Mouse (Mus musculus) liver, adult 2 months (tissue): ENCODE measurements around the gene Slc35a3. TPM values are rescaled to one million over a fixed set of nuclear protein-coding genes. Genes with fewer than 3 reads are reported as not detected.

ENCODE experiments used
- DNase-seq: peaks from one replicate; pipeline ENCODE4 v3.0.0-alpha.2; 2011; ENCODE audit warnings: low read depth, low spot score; ENCODE audit errors: extremely low read depth
- H3K27ac ChIP-seq: fragments of 200-500 bp; replicated peaks from 2 replicates; pipeline ENCODE4 v1.5.1; 2012; ENCODE audit warnings: low read depth, mild to moderate bottlenecking, control low read depth, inconsistent platforms, low read length; ENCODE audit not compliant: insufficient read depth
- H3K27me3 ChIP-seq: fragments of 200-500 bp; 2 replicates; pipeline ENCODE4 v1.6.1; 2012; ENCODE audit warnings: mild to moderate bottlenecking, moderate library complexity, low read length, inconsistent platforms; ENCODE audit not compliant: control insufficient read depth, insufficient read depth
- H3K36me3 ChIP-seq: fragments of 200-500 bp; 2 replicates; pipeline ENCODE4 v1.6.1; 2012; ENCODE audit warnings: low read length, inconsistent platforms; ENCODE audit not compliant: control insufficient read depth, insufficient read depth
- H3K4me1 ChIP-seq: fragments of 200-500 bp; 2 replicates; pipeline ENCODE4 v1.6.1; 2011; ENCODE audit warnings: low read length; ENCODE audit not compliant: control insufficient read depth, insufficient read depth
- H3K4me3 ChIP-seq: fragments of 200-500 bp; 2 replicates; pipeline ENCODE4 v1.5.1; 2011; ENCODE audit warnings: low read depth, mild to moderate bottlenecking, control low read depth, low read length, moderate library complexity; ENCODE audit not compliant: insufficient read depth
- H3K79me2 ChIP-seq: fragments of 200-500 bp; 2 replicates; pipeline ENCODE4 v1.6.1; 2012; ENCODE audit warnings: inconsistent platforms, mild to moderate bottlenecking, low read length, moderate library complexity; ENCODE audit not compliant: control insufficient read depth, insufficient read depth
- H3K9ac ChIP-seq: fragments of 200-500 bp; 2 replicates; pipeline ENCODE4 v1.6.1; 2012; ENCODE audit warnings: low read depth, mild to moderate bottlenecking, control low read depth, inconsistent platforms, low read length
- CTCF ChIP-seq: fragments of 200-500 bp; IDR thresholded peaks from 2 replicates; pipeline ENCODE4 v1.5.1; 2011; ENCODE audit warnings: low read depth, low read length, control low read depth
- POLR2A ChIP-seq: fragments of 200-500 bp; IDR thresholded peaks from 2 replicates; pipeline ENCODE4 v1.6.1; 2011; ENCODE audit warnings: low read length, control low read depth; ENCODE audit not compliant: insufficient read depth; ENCODE audit errors: extremely low read depth
- WGBS: fragments of 180-500 bp; shearing (Covaris S2); methylation state at CpG from one replicate; pipeline ENCODE4 v1.1.7; 2018; 5-methylcytosine and 5-hydroxymethylcytosine counted together
- polyA plus RNA-seq: library from polyadenylated mRNA; depleted of rRNA; stranded (reverse); fragments of >200 nt; gene quantifications from 2 replicates; pipeline ENCODE4 v1.2.3, GENCODE M21; 2012
- total RNA-seq: library from RNA; depleted of rRNA; stranded (reverse); fragments of >200 nt; gene quantifications from 2 replicates; pipeline ENCODE4 v1.2.3, GENCODE M21; 2014

The Slc35a3 gene
- total and polyA plus RNA-seq, 2 experiments = 7.3 to 42.3 TPM

GRCm38 (mm10) chr3:116718951-116719350 is 6.3 kb upstream of the Slc35a3 start:
- Histone ChIP-seq H3K36me3 (no peaks in the 10 kb centered on the region), H3K27me3 (no peaks in the 10 kb centered on the region)
- 49% methylated on average over 3 of the region's 3 CpGs for WGBS

GRCm38 (mm10) chr3:116713031-116713430 is 400 bp upstream of the Slc35a3 start:
- peaks cover 11% of the 10 kb centered on the region for H3K4me1 ChIP-seq
- H3K4me3 ChIP-seq = peak overlapping the region; percentile 79; the same call in 1 of the 2 replicates
- whole genome bisulfite sequencing = 15% methylated on average over 5 of the region's 5 CpGs
- H3K36me3 ChIP-seq = no peaks in the 10 kb centered on the region
- H3K27me3 ChIP-seq = no peaks in the 10 kb centered on the region
- H3K27ac ChIP-seq = no peak overlapping the region
- DNase-seq = no peak
- H3K9ac ChIP-seq = no peak overlapping the region
- peaks cover 15% of the 10 kb centered on the region; the same call in 1 of the 2 replicates for H3K79me2 ChIP-seq
- no peak for TF ChIP-seq POLR2A
- TF ChIP-seq CTCF = no peak

More at GRCm38 (mm10) chr3:116718951-116719350, 6.3 kb upstream of the Slc35a3 start:
- Histone ChIP-seq H3K27ac (no peak overlapping the region), H3K4me3 (no peak overlapping the region), H3K79me2 (no peaks in the 10 kb centered on the region), H3K4me1 (no peaks in the 10 kb centered on the region), H3K9ac (no peak overlapping the region)
- TF ChIP-seq CTCF (no peak), POLR2A (no peak)
- DNase-seq = no peak

DNA sequence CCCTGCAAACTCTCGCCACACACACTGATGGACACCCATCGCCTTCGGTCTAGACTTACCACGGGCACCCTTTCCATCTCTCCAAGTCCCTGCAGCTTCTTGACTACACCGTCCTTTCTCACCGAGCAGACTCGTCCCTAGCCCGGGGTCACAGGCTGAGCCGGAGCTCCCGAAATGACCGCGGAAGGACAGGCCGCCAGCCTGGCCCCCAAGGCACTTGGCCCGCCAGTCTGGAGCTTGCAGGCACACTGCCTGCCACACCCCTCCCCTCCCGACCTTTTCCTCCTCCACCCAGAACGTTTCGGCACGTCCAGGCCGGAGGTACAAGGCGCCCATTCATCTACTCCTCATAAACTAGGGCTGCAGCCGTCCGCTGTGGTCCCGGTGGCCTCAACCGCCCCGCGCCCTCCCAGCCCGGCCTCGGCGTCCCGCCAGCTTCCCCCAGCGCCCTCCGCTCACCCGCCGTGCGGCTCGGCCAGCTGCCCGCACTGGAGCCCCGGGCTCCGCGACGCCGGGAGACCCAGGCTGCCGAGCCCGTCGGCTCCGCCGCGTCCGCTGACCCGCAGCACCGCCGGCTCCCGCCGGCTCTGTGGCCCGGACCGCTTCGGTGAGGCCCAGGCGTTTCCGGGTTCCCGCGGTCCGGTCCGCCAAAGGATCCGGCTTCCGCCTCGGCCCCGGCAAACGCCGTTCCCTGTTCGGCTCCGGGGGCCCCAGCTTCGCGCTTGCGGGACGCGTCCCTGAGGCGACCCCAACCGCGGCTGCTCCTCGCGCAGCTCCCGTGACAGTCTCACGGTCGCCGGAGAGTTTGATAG is 801 bp downstream of the Slc35a3 start:
- peak; percentile 72 for DNase-seq
- WGBS = under 1% methylated on average over 83 of the region's 85 CpGs

GRCm38 (mm10) chr3:116710941-116711340 is 1.7 kb downstream of the Slc35a3 start:
- Histone ChIP-seq H3K4me3 (peak overlapping the region; percentile 79), H3K9ac (peak overlapping the region; percentile 48; the same call in 1 of the 2 replicates), H3K36me3 (peaks cover 4% of the 10 kb centered on the region; the same call in 1 of the 2 replicates), H3K27me3 (no peaks in the 10 kb centered on the region), H3K27ac (no peak overlapping the region), H3K4me1 (peaks cover 11% of the 10 kb centered on the region), H3K79me2 (peaks cover 15% of the 10 kb centered on the region; the same call in 1 of the 2 replicates)
- TF ChIP-seq POLR2A (no peak), CTCF (no peak)
- WGBS = 31% methylated on average over 9 of the region's 9 CpGs
- no peak for DNase-seq

More for the DNA sequence above, 801 bp downstream of the Slc35a3 start:
- peak overlapping the region; percentile 79 for H3K4me3 ChIP-seq
- peaks cover 11% of the 10 kb centered on the region for H3K4me1 ChIP-seq
- peaks cover 15% of the 10 kb centered on the region; the same call in 1 of the 2 replicates for H3K79me2 ChIP-seq
- no peaks in the 10 kb centered on the region for H3K36me3 ChIP-seq
- no peaks in the 10 kb centered on the region for H3K27me3 ChIP-seq
- H3K9ac ChIP-seq = peak overlapping the region; percentile 95
- peak overlapping the region; percentile 96 for H3K27ac ChIP-seq
- TF ChIP-seq CTCF (no peak), POLR2A (peak; percentile 37; the same call in 1 of the 2 replicates)

- H3K9ac ChIP-seq = no peak overlapping the region
- H3K27me3 ChIP-seq = no peaks in the 10 kb centered on the region
- H3K36me3 ChIP-seq = peaks cover 4% of the 10 kb centered on the region; the same call in 1 of the 2 replicates
- 96% methylated on average over 1 of the region's 1 CpGs for WGBS
- H3K27ac ChIP-seq = no peak overlapping the region
- peaks cover 13% of the 10 kb centered on the region for H3K4me1 ChIP-seq
- H3K4me3 ChIP-seq = no peak overlapping the region
- TF ChIP-seq POLR2A = no peak
- no peak for TF ChIP-seq CTCF
- peaks cover 8% of the 10 kb centered on the region; the same call in 1 of the 2 replicates for H3K79me2 ChIP-seq
- DNase-seq = no peak
These were observed 6.9 kb downstream of the Slc35a3 start for GRCm38 (mm10) chr3:116705637-116706204.

GRCm38 (mm10) chr3:116703835-116704234 is 8.8 kb downstream of the Slc35a3 start:
- Histone ChIP-seq H3K9ac (no peak overlapping the region), H3K4me3 (no peak overlapping the region), H3K79me2 (peaks cover 7% of the 10 kb centered on the region; the same call in 1 of the 2 replicates), H3K4me1 (peaks cover 10% of the 10 kb centered on the region), H3K36me3 (peaks cover 4% of the 10 kb centered on the region; the same call in 1 of the 2 replicates), H3K27me3 (no peaks in the 10 kb centered on the region), H3K27ac (peak overlapping the region; percentile 47)
- DNase-seq = peak; percentile 91
- TF ChIP-seq CTCF (peak; percentile 34), POLR2A (no peak)
- WGBS = 35% methylated on average over 5 of the region's 5 CpGs
